Mouse (Mus musculus) gastrocnemius, postnatal 14 days (tissue): ENCODE measurements around the gene Icam4. TPM values are rescaled to one million over a fixed set of nuclear protein-coding genes. Genes with fewer than 3 reads are reported as not detected.
"Not testable (repeated sequence)": the region's sequence is repeated elsewhere in the genome, so short reads cannot be mapped to it uniquely, and the experiment has no call there.

Experiments
- DNase-seq: peaks from one replicate; pipeline ENCODE4 v3.0.0; 2021; ENCODE audit warnings: mixed read lengths
- intact Hi-C: fragments of 180-260 bp; cut with DNase I; formaldehyde crosslinking; loops from one replicate; pipeline ENCODE4 v1.15.1; 2025; ENCODE audit warnings: low total_unique reads
- total RNA-seq, 2 experiments: library from RNA; stranded (reverse); gene quantifications; 2 replicates each; pipeline ENCODE4 v1.2.3; 2021

The Icam4 gene
- total RNA-seq, 2 experiments from 2014 or later, result 0.29 to 0.43 TPM

DNA sequence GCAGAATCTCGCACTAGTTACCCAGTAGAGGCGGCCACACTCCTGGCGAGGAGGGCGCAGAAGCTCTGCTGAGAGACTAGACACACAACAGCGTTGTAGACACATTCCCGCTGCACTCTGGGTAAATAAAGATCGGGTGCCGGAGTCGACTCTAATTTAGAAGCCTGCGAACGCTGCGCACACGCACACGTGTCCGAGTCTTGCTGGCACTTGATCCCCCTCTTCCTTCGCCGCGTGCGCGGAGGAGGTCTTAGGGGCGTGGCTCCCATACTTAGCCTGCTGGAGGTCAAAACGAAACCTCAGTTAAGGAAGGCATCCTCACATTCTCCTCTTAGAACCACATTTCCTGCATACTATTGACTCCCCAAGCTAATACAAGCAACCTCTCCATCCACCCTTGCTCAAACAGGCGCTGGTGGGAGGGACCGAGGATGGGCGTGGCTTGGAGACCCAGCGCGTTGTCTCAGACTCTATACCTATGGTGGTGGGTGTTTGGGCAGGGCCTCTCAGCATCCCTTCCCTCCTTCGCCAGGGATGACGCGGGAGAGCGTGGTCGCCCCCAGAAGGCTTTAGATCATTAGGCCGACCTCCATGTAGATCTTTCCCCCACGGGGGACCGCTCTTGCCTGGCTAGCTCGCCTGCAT is 2.2 kb downstream of the Icam4 start:
- intact Hi-C loops, result loop anchor here (5.0 kb wide), 1 partner anchor 106 kb away; no protein-coding TSS in a partner anchor
- DNase-seq, result peak; percentile 75

- peak; percentile 23 for DNase-seq
- intact Hi-C loops, result loop anchor here (5.0 kb wide), 1 partner anchor 105 kb away; no protein-coding TSS in a partner anchor
Observed at GRCm38 (mm10) chr9:21031896-21032351, 2.8 kb downstream of the Icam4 start, which contains the start of gene Icam5. Gene Icam5, plus strand, starts transcription at chr9:21032073.

- DNase-seq, result no peak
- intact Hi-C loops, result loop anchor here (5.0 kb wide), 1 partner anchor 105 kb away; no protein-coding TSS in a partner anchor
Observed at GRCm38 (mm10) chr9:21032491-21032890, 3.3 kb downstream of the Icam4 start.

GRCm38 (mm10) chr9:21033136-21033535 is 4.0 kb downstream of the Icam4 start:
- intact Hi-C loops, result loop anchor here (5.0 kb wide), 1 partner anchor 104 kb away; no protein-coding TSS in a partner anchor
- DNase-seq, result peak; percentile 85

- intact Hi-C loops, result loop anchor here (5.0 kb wide), 1 partner anchor 103 kb away; no protein-coding TSS in a partner anchor
- DNase-seq, result no peak
Observed at GRCm38 (mm10) chr9:21034481-21035085, 5.4 kb downstream of the Icam4 start.

DNA sequence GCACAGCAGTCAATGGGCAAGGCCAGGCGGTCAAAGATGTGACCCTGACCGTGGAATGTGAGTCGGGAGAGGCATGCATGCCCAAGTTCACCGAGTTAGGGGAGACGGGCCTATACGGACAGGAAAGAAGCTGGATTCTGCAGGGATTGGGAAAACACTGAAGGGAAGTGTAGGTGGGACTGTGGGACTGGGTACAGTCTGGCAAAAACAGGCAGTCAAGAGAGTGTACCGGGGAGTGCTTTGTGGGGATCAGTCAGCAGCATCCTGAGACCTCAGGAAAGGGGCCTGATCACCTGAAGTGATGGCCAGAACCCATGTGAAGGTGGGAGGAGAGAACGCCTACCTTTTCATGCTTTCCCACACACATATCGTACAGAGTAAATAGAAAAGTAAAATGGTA is 6.4 kb downstream of the Icam4 start:
- DNase-seq, result no peak
- intact Hi-C loops, result no loop called here

GRCm38 (mm10) chr9:21036161-21036560 is 7.0 kb downstream of the Icam4 start:
- intact Hi-C loops, result no loop called here
- no peak for DNase-seq

GRCm38 (mm10) chr9:21036666-21037065 is 7.5 kb downstream of the Icam4 start:
- DNase-seq, result peak; percentile 5
- intact Hi-C loops, result no loop called here

DNA sequence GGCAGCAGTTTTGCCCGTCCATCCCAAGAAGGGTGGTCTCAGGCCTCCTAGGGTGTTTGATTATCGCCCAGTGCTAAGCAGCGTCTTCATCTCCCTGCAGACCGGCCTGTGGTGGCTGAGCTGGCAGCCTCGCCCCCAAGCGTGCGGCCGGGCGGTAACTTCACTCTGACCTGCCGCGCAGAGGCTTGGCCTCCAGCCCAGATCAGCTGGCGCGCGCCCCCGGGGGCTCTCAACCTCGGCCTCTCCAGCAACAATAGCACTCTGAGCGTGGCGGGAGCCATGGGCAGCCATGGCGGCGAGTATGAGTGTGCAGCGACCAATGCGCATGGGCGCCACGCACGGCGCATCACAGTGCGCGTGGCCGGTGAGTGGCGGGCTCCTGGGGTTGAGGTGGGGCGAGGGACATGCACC is 8.3 kb downstream of the Icam4 start:
- intact Hi-C loops, result no loop called here
- DNase-seq, result peak; percentile 25

- DNase-seq, result no peak
- intact Hi-C loops, result no loop called here
Observed at GRCm38 (mm10) chr9:21039779-21040178, 10.6 kb downstream of the Icam4 start.

GRCm38 (mm10) chr9:21041308-21041707 is 12.1 kb downstream of the Icam4 start:
- intact Hi-C loops, result no loop called here
- no peak for DNase-seq

GRCm38 (mm10) chr9:21043563-21043962 is 14.4 kb downstream of the Icam4 start:
- no peak for DNase-seq
- intact Hi-C loops, result no loop called here

GRCm38 (mm10) chr9:21044785-21045184 is 15.6 kb downstream of the Icam4 start:
- intact Hi-C loops, DNase-seq: not testable (repeated sequence)

- no peak for DNase-seq
- intact Hi-C loops, result no loop called here
Observed at GRCm38 (mm10) chr9:21045235-21045634, 16.1 kb downstream of the Icam4 start.

DNA sequence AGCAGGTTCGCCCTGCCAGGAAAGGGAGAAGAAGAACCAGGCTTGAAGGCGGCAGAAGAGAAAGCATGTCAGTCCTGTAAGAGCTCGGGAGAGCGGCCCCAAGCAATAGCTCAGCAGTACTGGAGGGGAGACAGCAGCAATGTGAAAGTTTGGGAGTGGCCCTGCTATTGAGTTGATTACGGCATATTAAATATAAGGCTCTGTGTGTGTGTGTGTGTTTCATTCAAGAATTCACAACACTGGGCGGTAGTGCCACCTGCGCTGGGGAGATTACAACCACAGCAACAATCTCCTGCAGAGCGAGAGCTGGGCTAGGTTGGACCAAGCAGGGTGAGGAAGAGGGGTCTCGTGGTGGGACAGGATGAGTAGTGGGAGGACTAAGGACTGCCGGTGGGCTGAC is 22.4 kb downstream of the Icam4 start:
- intact Hi-C loops, result no loop called here

GRCm38 (mm10) chr9:21062928-21063327 is 33.8 kb downstream of the Icam4 start:
- DNase-seq, result no peak
- intact Hi-C loops, result no loop called here

More for the DNA sequence above, 22.4 kb downstream of the Icam4 start:
- no peak for DNase-seq

DNA sequence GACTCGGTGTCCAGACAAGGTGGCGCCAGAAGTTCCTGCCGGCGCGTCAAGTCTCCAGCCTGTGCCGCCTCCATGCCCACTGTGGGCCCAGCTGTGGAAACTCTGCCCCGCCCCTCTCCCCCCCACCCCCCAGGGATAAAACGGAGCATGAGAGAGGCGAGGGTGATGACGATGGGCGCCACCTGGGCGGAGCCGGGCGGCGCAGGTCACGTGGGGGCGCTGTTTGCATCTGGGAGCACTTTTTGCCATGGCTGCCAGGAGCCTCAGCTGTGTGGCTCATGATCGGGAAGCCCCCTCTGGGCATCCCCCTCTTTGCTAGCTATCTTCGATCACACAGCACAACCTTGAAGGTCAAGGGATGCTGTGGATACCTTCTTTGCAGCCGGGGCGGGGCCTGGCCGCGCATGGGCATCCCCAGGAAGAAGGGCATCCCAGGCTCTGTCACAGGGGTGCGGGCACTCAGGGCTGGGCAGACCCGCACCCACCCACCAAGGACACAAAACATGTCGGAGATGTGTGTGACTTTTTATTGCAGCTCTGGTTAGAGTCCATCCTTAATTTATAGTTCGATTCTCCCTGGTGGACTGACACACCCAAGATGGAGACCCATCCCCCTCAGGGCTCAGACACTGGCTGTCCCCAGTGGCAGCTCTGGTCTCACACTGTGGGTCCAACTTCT is 38.0 kb downstream of the Icam4 start, which contains the start of gene Zglp1:
TSS of gene Zglp1 (minus strand) at position 88 of the 679 bp plus-strand sequence.
- intact Hi-C loops, result no loop called here
- no peak for DNase-seq

DNA sequence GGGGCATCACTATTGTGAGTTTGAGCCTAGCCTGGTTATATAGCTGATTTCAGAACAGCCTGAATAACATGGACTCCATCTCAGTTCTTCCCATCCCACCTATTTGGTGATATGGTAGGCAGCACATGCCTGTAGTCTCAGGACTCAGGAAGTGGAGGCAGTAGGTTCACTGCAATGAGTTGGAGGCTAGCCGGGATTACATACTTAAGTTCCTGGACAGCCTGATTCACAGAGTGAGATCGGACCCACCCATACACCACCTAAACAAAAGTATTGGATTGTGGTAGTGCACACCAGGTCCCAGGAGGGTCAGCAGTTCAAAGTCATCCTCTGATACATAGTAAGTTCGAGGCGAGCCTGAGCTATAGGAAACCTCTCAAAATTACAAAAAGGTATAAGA is 43.5 kb downstream of the Icam4 start:
- intact Hi-C loops, result no loop called here
- DNase-seq, result no peak

GRCm38 (mm10) chr9:21073044-21073840 is 44.1 kb downstream of the Icam4 start, which contains the start of the genes Gm49373 and Fdx1l:
Gene Gm49373, minus strand, starts transcription at chr9:21073096.
Gene Fdx1l, minus strand, starts transcription at chr9:21073614.
- peak; percentile 89 for DNase-seq
- intact Hi-C loops, result no loop called here
